Mouse (Mus musculus) limb, embryonic 10.5 days (tissue): ENCODE data around the gene Gm20695. TPM values are rescaled to one million over a fixed set of nuclear protein-coding genes. Genes with fewer than 3 reads are reported as not detected.
"Not testable (repeated sequence)": the region's sequence is repeated elsewhere in the genome, so short reads cannot be mapped to it uniquely, and the experiment has no call there.

Experiments used
- DNase-seq: peaks from one replicate; pipeline ENCODE4 v3.0.0-alpha.2; 2017; ENCODE audit warnings: low spot score
- H3K27ac ChIP-seq: fragments of 300-500 bp; sonication (generic); 2 replicates; pipeline ENCODE4 v1.5.1; 2016; ENCODE audit warnings: mild to moderate bottlenecking
- H3K27me3 ChIP-seq: fragments of 300-500 bp; sonication (generic); 2 replicates; pipeline ENCODE4 v1.6.1; 2016; ENCODE audit warnings: low read depth, mild to moderate bottlenecking; ENCODE audit not compliant: poor library complexity, severe bottlenecking
- H3K36me3 ChIP-seq: fragments of 300-500 bp; sonication (generic); 2 replicates; pipeline ENCODE4 v1.6.1; 2016; ENCODE audit warnings: mild to moderate bottlenecking, moderate library complexity
- H3K4me1 ChIP-seq: fragments of 300-500 bp; sonication (generic); 2 replicates; pipeline ENCODE4 v1.6.1; 2016
- H3K4me3 ChIP-seq: fragments of 300-500 bp; sonication (generic); 2 replicates; pipeline ENCODE4 v1.5.1; 2016; ENCODE audit warnings: mild to moderate bottlenecking, moderate library complexity
- H3K9me3 ChIP-seq: fragments of 300-500 bp; sonication (generic); replicated peaks from 2 replicates; pipeline ENCODE4 v1.6.1; 2016; ENCODE audit warnings: mild to moderate bottlenecking
- WGBS: fragments of 180-500 bp; shearing (Covaris S2); methylation state at CpG from one replicate; pipeline ENCODE4 v1.1.7; 2016; 5-methylcytosine and 5-hydroxymethylcytosine counted together
- polyA plus RNA-seq: library from polyadenylated mRNA; unstranded; fragments of >200 nt; fragmentation: Nextera tagmentation; extraction: Ambion mirVana; gene quantifications from 2 replicates; pipeline ENCODE4 v1.2.1, GENCODE M21; 2016

Gm20695 gene
- 1.6 and 2.3 TPM in 2 replicates for polyA plus RNA-seq

GRCm38 (mm10) chr16:3884201-3885064 is at the start of gene Gm20695, which contains the start of gene Zfp597:
Gene Gm20695, plus strand, starts transcription at chr16:3884648.
Gene Zfp597, minus strand, starts transcription at chr16:3884561.
- under 1% methylated on average over 88 of the region's 88 CpGs for WGBS
- Histone ChIP-seq H3K36me3 (peaks cover 12% of the 10 kb centered on the region), H3K9me3 (no peaks in the 10 kb centered on the region), H3K27ac (peak within 1 kb of the TSS; percentile 92), H3K4me1 (peaks cover 11% of the 10 kb centered on the region), H3K4me3 (peak within 1 kb of the TSS; percentile 96), H3K27me3 (no peaks in the 10 kb centered on the region)
- peak; percentile 94 for DNase-seq

GRCm38 (mm10) chr16:3835461-3835860 is 49.0 kb upstream of the Gm20695 start:
- H3K27ac ChIP-seq: no peak overlapping the region
- no peaks in the 10 kb centered on the region for H3K36me3 ChIP-seq
- 86% methylated on average over 2 of the region's 2 CpGs for WGBS
- H3K27me3 ChIP-seq: no peaks in the 10 kb centered on the region
- no peak overlapping the region for H3K4me3 ChIP-seq
- no peak for DNase-seq
- no peaks in the 10 kb centered on the region for H3K9me3 ChIP-seq
- no peaks in the 10 kb centered on the region for H3K4me1 ChIP-seq

GRCm38 (mm10) chr16:3839157-3839885 is 45.1 kb upstream of the Gm20695 start:
- 61% methylated on average over 17 of the region's 17 CpGs for WGBS
- no peak overlapping the region for H3K27ac ChIP-seq

GRCm38 (mm10) chr16:3842989-3843388 is 41.5 kb upstream of the Gm20695 start:
- Histone ChIP-seq H3K9me3 (no peaks in the 10 kb centered on the region), H3K36me3 (no peaks in the 10 kb centered on the region), H3K4me3 (no peak overlapping the region), H3K27me3 (no peaks in the 10 kb centered on the region), H3K27ac (no peak overlapping the region), H3K4me1 (peaks cover 7% of the 10 kb centered on the region)
- WGBS: 41% methylated on average over 4 of the region's 4 CpGs
- no peak for DNase-seq

More at GRCm38 (mm10) chr16:3839157-3839885, 45.1 kb upstream of the Gm20695 start:
- no peaks in the 10 kb centered on the region for H3K9me3 ChIP-seq
- no peaks in the 10 kb centered on the region for H3K36me3 ChIP-seq
- DNase-seq: no peak
- no peaks in the 10 kb centered on the region for H3K4me1 ChIP-seq
- no peak overlapping the region for H3K4me3 ChIP-seq
- H3K27me3 ChIP-seq: no peaks in the 10 kb centered on the region

GRCm38 (mm10) chr16:3843796-3844195 is 40.7 kb upstream of the Gm20695 start:
- Histone ChIP-seq H3K27ac (no peak overlapping the region), H3K36me3 (no peaks in the 10 kb centered on the region), H3K27me3 (no peaks in the 10 kb centered on the region), H3K9me3 (no peaks in the 10 kb centered on the region), H3K4me3 (no peak overlapping the region), H3K4me1 (peaks cover 7% of the 10 kb centered on the region)
- DNase-seq: no peak
- 85% methylated on average over 1 of the region's 1 CpGs for WGBS

GRCm38 (mm10) chr16:3846711-3847518 is 37.5 kb upstream of the Gm20695 start, which contains the start of gene Zfp174:
Gene Zfp174, plus strand, starts transcription at chr16:3847268.
- H3K4me3 ChIP-seq: peak within 1 kb of the TSS; percentile 64
- H3K27ac ChIP-seq: peak within 1 kb of the TSS; percentile 61
- no peaks in the 10 kb centered on the region for H3K27me3 ChIP-seq

GRCm38 (mm10) chr16:3847871-3848270 is 36.6 kb upstream of the Gm20695 start:
- Histone ChIP-seq H3K4me3 (peak overlapping the region; percentile 64), H3K4me1 (peaks cover 13% of the 10 kb centered on the region), H3K36me3 (no peaks in the 10 kb centered on the region), H3K9me3 (no peaks in the 10 kb centered on the region), H3K27me3 (no peaks in the 10 kb centered on the region), H3K27ac (no peak overlapping the region)
- no peak for DNase-seq
- 66% methylated on average over 4 of the region's 4 CpGs for WGBS

More at GRCm38 (mm10) chr16:3846711-3847518, 37.5 kb upstream of the Gm20695 start, which contains the start of gene Zfp174:
- Histone ChIP-seq H3K4me1 (peaks cover 7% of the 10 kb centered on the region), H3K9me3 (no peaks in the 10 kb centered on the region), H3K36me3 (no peaks in the 10 kb centered on the region)
- peak; percentile 88 for DNase-seq
- WGBS: 4% methylated on average over 38 of the region's 38 CpGs

GRCm38 (mm10) chr16:3848416-3848815 is 36.0 kb upstream of the Gm20695 start:
- 77% methylated on average over 3 of the region's 3 CpGs for WGBS
- no peak overlapping the region for H3K27ac ChIP-seq
- peaks cover 13% of the 10 kb centered on the region for H3K4me1 ChIP-seq
- H3K36me3 ChIP-seq: no peaks in the 10 kb centered on the region
- no peak overlapping the region for H3K4me3 ChIP-seq
- H3K27me3 ChIP-seq: no peaks in the 10 kb centered on the region
- no peak for DNase-seq
- no peaks in the 10 kb centered on the region for H3K9me3 ChIP-seq

GRCm38 (mm10) chr16:3851301-3851700 is 33.1 kb upstream of the Gm20695 start:
- DNase-seq: not testable (repeated sequence)
- 86% methylated on average over 13 of the region's 13 CpGs for WGBS

GRCm38 (mm10) chr16:3852586-3852985 is 31.9 kb upstream of the Gm20695 start:
- DNase-seq: peak; percentile 65

More at GRCm38 (mm10) chr16:3851301-3851700, 33.1 kb upstream of the Gm20695 start:
- H3K4me1 ChIP-seq: peaks cover 13% of the 10 kb centered on the region
- not testable (repeated sequence) for H3K4me3 ChIP-seq, H3K27me3 ChIP-seq, H3K27ac ChIP-seq, H3K9me3 ChIP-seq, H3K36me3 ChIP-seq

GRCm38 (mm10) chr16:3854437-3855182 is 29.8 kb upstream of the Gm20695 start:
- H3K27me3 ChIP-seq: no peaks in the 10 kb centered on the region
- no peaks in the 10 kb centered on the region for H3K36me3 ChIP-seq
- 71% methylated on average over 11 of the region's 11 CpGs for WGBS
- no peak overlapping the region for H3K27ac ChIP-seq
- H3K4me3 ChIP-seq: no peak overlapping the region
- no peak for DNase-seq
- H3K4me1 ChIP-seq: peaks cover 6% of the 10 kb centered on the region; the same call in 1 of the 2 replicates
- no peaks in the 10 kb centered on the region for H3K9me3 ChIP-seq

More at GRCm38 (mm10) chr16:3852586-3852985, 31.9 kb upstream of the Gm20695 start:
- Histone ChIP-seq H3K4me3 (no peak overlapping the region), H3K36me3 (no peaks in the 10 kb centered on the region), H3K27ac (no peak overlapping the region), H3K9me3 (no peaks in the 10 kb centered on the region), H3K4me1 (peaks cover 10% of the 10 kb centered on the region), H3K27me3 (no peaks in the 10 kb centered on the region)
- WGBS: 19% methylated on average over 12 of the region's 12 CpGs
